Mouse (Mus musculus): ENCODE measurements around the gene Igsf21.

DNA sequence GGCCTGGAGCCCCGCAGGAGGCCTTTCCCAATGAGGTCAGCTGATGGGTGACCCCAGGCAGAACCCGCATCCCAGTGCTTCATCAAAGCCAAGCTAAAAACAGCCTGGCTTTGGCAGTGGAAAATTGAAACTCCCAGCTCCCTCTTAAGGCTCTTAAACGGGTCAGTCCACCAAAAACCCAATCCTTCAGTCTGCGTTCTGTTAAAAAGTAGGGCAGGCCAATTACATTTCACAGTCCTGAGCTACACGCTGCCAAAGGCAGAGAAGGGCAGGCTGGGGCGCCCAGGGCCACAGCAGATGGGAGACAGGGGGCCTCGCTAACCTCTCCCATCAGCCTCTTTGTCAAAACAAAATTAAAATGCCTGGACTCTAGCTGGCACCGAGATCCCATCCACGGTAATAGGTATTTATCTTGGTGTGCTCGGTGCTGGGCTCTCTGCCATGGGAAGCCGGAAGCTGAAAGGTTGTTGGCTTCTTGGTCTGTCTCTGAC lies 162.0 kb downstream of the Igsf21 start:
- no peak for TF ChIP-seq POLR2A (IDR thresholded peaks at IDR 0.05; ENCODE audit: extremely low read depth, insufficient read depth, low read length)
- no peak for TF ChIP-seq CTCF (IDR thresholded peaks at IDR 0.05; ENCODE audit: extremely low read depth, insufficient read depth, low read length)

Data from cortical plate, adult 2 months (tissue).